Mouse (Mus musculus) liver, embryonic 11.5 days (tissue): ENCODE measurements around the gene Nfkbia. TPM values are rescaled to one million over a fixed set of nuclear protein-coding genes. Genes with fewer than 3 reads are reported as not detected.

ENCODE experiments used
- ATAC-seq: fragments of 200-750 bp; cut with Nextera tagmentation; replicated peaks from 2 replicates; pipeline ENCODE4 v1.8.0; 2017; ENCODE audit warnings: moderate number of reproducible peaks, mild to moderate bottlenecking, moderate TSS enrichment, moderate library complexity; ENCODE audit not compliant: low FRiP score
- DNase-seq: peaks from one replicate; pipeline ENCODE4 v3.0.0-alpha.2; 2017; ENCODE audit warnings: low spot score
- H3K27ac ChIP-seq: fragments of 300-500 bp; sonication (generic); 2 replicates; pipeline ENCODE4 v1.5.1; 2014; ENCODE audit warnings: mild to moderate bottlenecking, low read depth, low read length, control low read depth
- H3K27me3 ChIP-seq: fragments of 300-500 bp; sonication (generic); replicated peaks from 2 replicates; pipeline ENCODE4 v1.6.1; 2014; ENCODE audit warnings: low read length, mixed read lengths; ENCODE audit not compliant: control insufficient read depth, insufficient read depth
- H3K36me3 ChIP-seq: fragments of 300-500 bp; sonication (generic); 2 replicates; pipeline ENCODE4 v1.6.1; 2014; ENCODE audit warnings: mild to moderate bottlenecking, low read length, moderate library complexity, mixed read lengths; ENCODE audit not compliant: control insufficient read depth, insufficient read depth
- H3K4me1 ChIP-seq: fragments of 300-500 bp; sonication (generic); replicated peaks from 2 replicates; pipeline ENCODE4 v1.6.1; 2014; ENCODE audit warnings: low read length, mixed read lengths; ENCODE audit not compliant: control insufficient read depth, insufficient read depth
- H3K4me2 ChIP-seq: fragments of 300-500 bp; sonication (generic); 2 replicates; pipeline ENCODE4 v1.6.1; 2014; ENCODE audit warnings: mild to moderate bottlenecking, control low read depth, moderate library complexity
- H3K4me3 ChIP-seq: fragments of 300-500 bp; sonication (generic); 2 replicates; pipeline ENCODE4 v1.5.1; 2014; ENCODE audit warnings: low read depth, low read length, control low read depth
- H3K9ac ChIP-seq: fragments of 300-500 bp; sonication (generic); 2 replicates; pipeline ENCODE4 v1.6.1; 2014; ENCODE audit warnings: low read depth, low read length, control low read depth
- H3K9me3 ChIP-seq: fragments of 300-500 bp; sonication (generic); 2 replicates; pipeline ENCODE4 v1.6.1; 2016; ENCODE audit warnings: low read length, inconsistent platforms, mixed read lengths; ENCODE audit not compliant: control insufficient read depth
- WGBS: fragments of 180-500 bp; shearing (Covaris S2); extraction: QIAGEN DNeasy Blood & Tissue Kit; methylation state at CpG from one replicate; pipeline ENCODE4 v1.1.7; 2014; 5-methylcytosine and 5-hydroxymethylcytosine counted together
- polyA plus RNA-seq: library from polyadenylated mRNA; unstranded; fragments of >200 nt; fragmentation: Nextera tagmentation; extraction: Ambion mirVana; gene quantifications from 2 replicates; pipeline ENCODE4 v1.2.1, GENCODE M21; 2014

Gene Nfkbia
- polyA plus RNA-seq, 1 experiment from 2014 or later = 25.8 TPM

DNA sequence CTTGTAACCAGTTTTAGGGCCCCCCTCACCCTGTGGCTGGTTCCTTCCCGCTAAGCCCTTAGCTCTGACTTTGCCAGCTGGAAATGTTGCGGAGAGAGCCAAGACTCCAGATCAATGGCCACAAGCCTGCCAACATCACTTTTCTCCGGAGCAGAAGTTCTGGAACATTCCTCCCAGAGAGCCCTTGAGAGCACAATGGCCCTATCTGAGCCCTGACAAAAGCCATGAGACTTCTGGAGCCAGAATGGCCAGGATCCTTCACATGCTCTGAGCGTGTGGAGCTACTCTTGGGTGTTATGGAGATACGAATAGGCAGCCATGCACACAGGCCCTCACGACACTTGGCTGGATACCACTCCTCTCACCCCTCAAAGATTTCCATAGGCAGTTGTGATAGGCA lies 7.6 kb downstream of the Nfkbia start:
- Histone ChIP-seq H3K4me2 (no peak overlapping the region), H3K4me1 (no peaks in the 10 kb centered on the region), H3K4me3 (no peak overlapping the region), H3K36me3 (peaks cover 2% of the 10 kb centered on the region; the same call in 1 of the 2 replicates), H3K9me3 (no peaks in the 10 kb centered on the region), H3K9ac (no peak overlapping the region), H3K27me3 (no peaks in the 10 kb centered on the region), H3K27ac (no peak overlapping the region)
- DNase-seq (no peak), ATAC-seq (no peak)
- WGBS = 87% methylated on average over 6 of the region's 6 CpGs

DNA sequence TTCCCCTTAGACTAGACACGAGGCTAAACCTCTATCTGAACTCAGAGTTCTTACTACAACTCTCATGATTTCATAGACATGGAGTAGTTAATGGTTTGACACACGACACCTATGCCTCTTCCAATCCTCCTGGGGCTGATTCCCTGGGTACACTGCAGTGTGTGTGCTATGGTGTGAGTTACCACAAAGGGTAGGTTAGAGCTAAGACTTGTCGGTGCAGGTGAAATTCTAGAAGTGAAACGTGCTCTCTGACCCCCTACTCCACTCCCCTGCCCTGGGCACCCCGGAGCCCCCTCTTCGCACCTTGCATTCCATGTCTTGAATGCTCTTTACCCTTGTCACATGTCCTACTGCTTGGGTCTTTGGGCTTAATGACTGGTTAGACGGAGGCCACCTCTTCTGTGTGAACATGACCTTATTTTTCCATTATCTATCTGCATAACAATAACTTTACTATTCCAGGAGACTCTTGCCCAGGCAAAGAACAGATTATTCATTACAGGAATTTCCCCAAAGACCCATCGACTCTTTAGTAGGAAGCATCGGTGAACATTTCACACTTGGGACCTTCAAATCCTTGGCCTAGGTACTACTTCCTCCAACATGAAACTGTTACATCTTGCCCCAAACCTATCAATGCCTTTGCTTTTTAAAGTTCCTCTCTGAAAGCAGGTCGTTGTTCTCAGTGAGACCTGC lies 8.2 kb downstream of the Nfkbia start:
- Histone ChIP-seq H3K4me2 (no peak overlapping the region), H3K9me3 (no peaks in the 10 kb centered on the region), H3K36me3 (peaks cover 2% of the 10 kb centered on the region; the same call in 1 of the 2 replicates), H3K27me3 (no peaks in the 10 kb centered on the region), H3K4me1 (no peaks in the 10 kb centered on the region), H3K4me3 (no peak overlapping the region), H3K9ac (no peak overlapping the region), H3K27ac (no peak overlapping the region)
- ATAC-seq (no peak), DNase-seq (no peak)
- WGBS = 76% methylated on average over 10 of the region's 10 CpGs

DNA sequence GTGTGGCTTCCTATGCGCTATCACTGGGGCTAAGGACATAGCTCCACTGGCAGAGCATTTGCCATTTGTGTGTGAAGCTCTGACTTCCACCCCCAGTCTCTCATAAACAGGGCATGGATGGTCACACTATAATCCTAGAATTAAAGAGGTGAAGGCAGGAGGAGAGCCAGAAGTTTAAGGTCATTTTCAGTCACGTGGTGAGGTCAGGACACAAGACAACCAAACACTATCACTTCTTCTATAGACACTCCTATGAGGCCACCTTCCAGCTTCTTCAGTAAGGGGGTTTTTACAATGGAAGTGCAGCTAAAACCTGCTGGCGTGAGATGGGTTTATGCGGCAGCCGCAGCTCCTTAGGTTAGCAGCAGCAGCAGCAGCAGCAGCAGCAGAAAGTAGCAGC lies 8.9 kb downstream of the Nfkbia start:
- no peak overlapping the region for H3K4me2 ChIP-seq
- ATAC-seq (no peak), DNase-seq (no peak)
- WGBS = 80% methylated on average over 5 of the region's 5 CpGs
- H3K9ac ChIP-seq = no peak overlapping the region
- no peak overlapping the region for H3K4me3 ChIP-seq
- no peaks in the 10 kb centered on the region for H3K9me3 ChIP-seq
- no peaks in the 10 kb centered on the region for H3K4me1 ChIP-seq
- peaks cover 2% of the 10 kb centered on the region; the same call in 1 of the 2 replicates for H3K36me3 ChIP-seq
- H3K27ac ChIP-seq = no peak overlapping the region
- no peaks in the 10 kb centered on the region for H3K27me3 ChIP-seq

DNA sequence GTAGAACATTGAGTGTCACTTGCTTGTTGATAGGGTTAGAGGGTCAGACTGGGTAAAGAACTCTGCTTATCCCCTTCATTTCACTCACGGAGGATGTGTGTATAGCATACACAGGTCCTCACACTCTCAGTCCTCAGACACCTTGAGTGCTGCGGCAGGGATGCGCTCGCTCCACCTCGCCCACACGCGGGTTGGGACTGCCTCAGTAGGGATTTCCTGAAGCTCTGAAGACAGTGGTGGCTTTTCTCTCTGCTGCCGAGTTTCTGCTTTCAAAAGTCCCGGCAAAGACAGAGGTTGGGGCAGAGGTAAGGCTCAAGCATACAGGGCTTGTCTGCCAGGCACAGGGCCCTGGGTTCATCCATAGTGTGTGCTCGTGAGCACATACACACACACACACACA lies 9.7 kb downstream of the Nfkbia start:
- H3K4me2 ChIP-seq = no peak overlapping the region
- no peaks in the 10 kb centered on the region for H3K27me3 ChIP-seq
- H3K4me1 ChIP-seq = no peaks in the 10 kb centered on the region
- no peak for ATAC-seq
- no peak overlapping the region for H3K9ac ChIP-seq
- 70% methylated on average over 10 of the region's 10 CpGs for WGBS
- H3K4me3 ChIP-seq = no peak overlapping the region
- no peaks in the 10 kb centered on the region for H3K9me3 ChIP-seq
- no peak for DNase-seq
- H3K27ac ChIP-seq = no peak overlapping the region
- no peaks in the 10 kb centered on the region for H3K36me3 ChIP-seq

DNA sequence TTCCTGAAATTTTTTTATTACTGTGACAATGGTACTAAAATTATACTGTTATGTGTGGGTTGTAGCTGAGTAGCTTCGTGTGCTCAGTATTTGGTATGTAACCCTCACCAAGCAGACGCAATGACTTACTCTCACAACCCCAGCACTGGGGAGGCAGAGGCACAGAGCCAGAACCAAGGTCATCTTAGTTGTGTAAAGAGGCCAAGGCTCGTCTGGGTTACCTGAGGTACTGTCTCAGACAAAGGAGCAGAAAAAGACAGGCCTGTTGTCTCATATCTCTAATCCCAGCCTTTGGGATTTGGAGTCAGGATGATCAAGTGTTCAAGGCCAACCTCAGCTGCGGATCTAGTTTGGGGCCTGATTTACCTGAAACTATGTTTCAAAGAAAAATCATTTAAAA lies 10.7 kb downstream of the Nfkbia start:
- Histone ChIP-seq H3K4me2 (no peak overlapping the region), H3K27ac (no peak overlapping the region), H3K36me3 (no peaks in the 10 kb centered on the region), H3K4me1 (no peaks in the 10 kb centered on the region), H3K27me3 (no peaks in the 10 kb centered on the region), H3K4me3 (no peak overlapping the region), H3K9ac (no peak overlapping the region), H3K9me3 (no peaks in the 10 kb centered on the region)
- no peak for ATAC-seq
- 81% methylated on average over 4 of the region's 4 CpGs for WGBS
- no peak for DNase-seq

DNA sequence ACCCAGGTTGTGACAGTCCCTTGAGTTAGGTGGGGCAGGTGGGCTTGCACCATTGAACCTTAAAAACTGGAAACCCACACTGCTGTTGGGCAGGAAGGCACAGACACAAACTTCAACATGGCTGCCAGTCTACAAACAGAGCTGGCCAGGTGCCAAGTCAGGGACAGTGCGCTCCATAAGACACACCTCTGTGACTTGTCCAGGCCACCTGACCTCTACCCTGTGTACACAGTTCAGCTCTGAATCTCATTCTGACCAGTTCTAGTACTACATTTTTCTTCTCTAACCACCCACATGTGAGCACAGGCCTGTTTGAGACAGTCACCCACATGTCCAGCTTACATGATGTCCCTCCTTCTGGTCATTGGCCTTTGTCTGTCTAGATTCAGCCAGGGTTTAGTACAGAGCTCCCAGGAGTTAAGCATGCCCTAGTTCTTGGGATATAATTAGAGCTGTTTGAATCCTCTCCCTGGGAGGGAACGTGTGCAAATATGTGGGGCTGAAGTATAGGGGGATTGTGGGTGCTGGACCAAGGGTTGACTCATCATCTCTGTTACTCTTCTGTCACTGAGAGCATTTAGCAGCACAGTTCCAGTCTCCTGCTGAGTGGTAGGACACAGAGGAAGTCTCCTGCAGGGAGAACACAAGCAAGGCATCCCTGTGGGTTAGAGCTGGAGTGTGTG lies 11.8 kb downstream of the Nfkbia start:
- ATAC-seq (no peak), DNase-seq (no peak)
- H3K9me3 ChIP-seq = no peaks in the 10 kb centered on the region
- no peaks in the 10 kb centered on the region for H3K4me1 ChIP-seq
- H3K36me3 ChIP-seq = no peaks in the 10 kb centered on the region
- H3K9ac ChIP-seq = no peak overlapping the region
- 85% methylated on average over 2 of the region's 2 CpGs for WGBS
- no peaks in the 10 kb centered on the region for H3K27me3 ChIP-seq
- H3K27ac ChIP-seq = no peak overlapping the region
- no peak overlapping the region for H3K4me3 ChIP-seq
- H3K4me2 ChIP-seq = no peak overlapping the region

DNA sequence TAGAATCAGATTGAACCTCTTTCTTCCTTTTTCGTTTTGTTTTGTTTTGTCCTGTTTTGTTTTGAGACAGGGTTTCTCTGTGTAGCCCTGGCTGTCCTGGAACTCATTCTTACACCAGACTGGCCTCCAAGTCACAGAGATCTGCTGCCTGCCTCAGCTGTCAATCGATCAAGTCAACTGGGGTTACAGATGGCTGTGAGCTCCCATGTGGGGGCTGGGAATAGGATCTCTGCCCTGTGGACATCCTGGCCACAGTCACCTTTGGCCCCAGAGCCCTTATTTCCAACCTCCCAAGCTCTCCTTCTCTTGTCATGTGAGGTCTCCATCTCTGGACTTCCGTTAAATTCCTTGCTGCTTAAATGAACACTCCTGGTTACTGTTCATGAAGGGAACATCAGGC lies 13.5 kb downstream of the Nfkbia start:
- Histone ChIP-seq H3K27ac (no peak overlapping the region), H3K27me3 (no peaks in the 10 kb centered on the region), H3K4me3 (no peak overlapping the region), H3K36me3 (no peaks in the 10 kb centered on the region), H3K9me3 (no peaks in the 10 kb centered on the region), H3K4me2 (no peak overlapping the region), H3K9ac (no peak overlapping the region), H3K4me1 (no peaks in the 10 kb centered on the region; the same call in 1 of the 2 replicates)
- WGBS = 78% methylated on average over 3 of the region's 3 CpGs
- DNase-seq (no peak), ATAC-seq (no peak)

DNA sequence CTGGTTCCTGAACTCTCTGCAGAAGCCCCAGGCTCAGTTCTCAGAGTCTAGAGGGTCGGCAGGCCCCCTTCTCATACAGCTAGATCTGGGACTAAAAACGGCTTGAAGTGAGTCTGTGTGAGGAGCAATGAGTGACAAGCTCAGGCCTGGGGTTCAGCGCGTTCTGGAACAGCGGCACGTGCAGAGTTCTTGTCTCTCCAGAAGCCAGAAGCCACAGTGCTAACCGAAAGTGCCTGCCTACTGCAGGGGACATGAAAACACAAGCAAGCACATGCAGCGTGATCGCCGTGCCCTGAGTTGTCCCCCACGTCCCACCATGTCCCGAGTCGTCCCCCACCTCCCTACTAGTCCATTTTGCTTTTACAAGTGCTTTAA lies 18.3 kb downstream of the Nfkbia start:
- no peaks in the 10 kb centered on the region for H3K36me3 ChIP-seq
- no peaks in the 10 kb centered on the region for H3K27me3 ChIP-seq
- no peak overlapping the region for H3K27ac ChIP-seq
- no peak overlapping the region for H3K9ac ChIP-seq
- ATAC-seq (no peak), DNase-seq (no peak)
- 80% methylated on average over 13 of the region's 13 CpGs for WGBS
- no peaks in the 10 kb centered on the region for H3K9me3 ChIP-seq
- no peak overlapping the region for H3K4me2 ChIP-seq
- no peak overlapping the region for H3K4me3 ChIP-seq
- H3K4me1 ChIP-seq = peaks cover 8% of the 10 kb centered on the region
